Mouse (Mus musculus) lung, embryonic 15.5 days (tissue): Measurements from ENCODE around the gene Tspan14. TPM values are rescaled to one million over a fixed set of nuclear protein-coding genes. Genes with fewer than 3 reads are reported as not detected.
A peak's percentile ranks its signal among the peaks of the same experiment; 100 is the strongest.

Source experiments
- ATAC-seq: fragments of 200-750 bp; cut with Nextera tagmentation; 2 replicates; pipeline ENCODE4 v1.8.0; 2017; ENCODE audit warnings: moderate number of reproducible peaks, borderline replicate concordance; ENCODE audit not compliant: low FRiP score, low TSS enrichment; ENCODE audit errors: extremely low read depth
- H3K27ac ChIP-seq: fragments of 300-500 bp; sonication (generic); 2 replicates; pipeline ENCODE4 v1.5.1; 2015; ENCODE audit warnings: moderate library complexity, mild to moderate bottlenecking, inconsistent platforms
- H3K27me3 ChIP-seq: fragments of 300-500 bp; sonication (generic); 2 replicates; pipeline ENCODE4 v1.6.1; 2015; ENCODE audit warnings: inconsistent platforms
- H3K36me3 ChIP-seq: fragments of 300-500 bp; sonication (generic); 2 replicates; pipeline ENCODE4 v1.6.1; 2015; ENCODE audit warnings: inconsistent platforms
- H3K4me1 ChIP-seq: fragments of 300-500 bp; sonication (generic); 2 replicates; pipeline ENCODE4 v1.6.1; 2015; ENCODE audit warnings: inconsistent platforms
- H3K4me2 ChIP-seq: fragments of 300-500 bp; sonication (generic); 2 replicates; pipeline ENCODE4 v1.6.1; 2015; ENCODE audit warnings: inconsistent platforms, mild to moderate bottlenecking, moderate library complexity
- H3K4me3 ChIP-seq: fragments of 300-500 bp; sonication (generic); 2 replicates; pipeline ENCODE4 v1.5.1; 2015; ENCODE audit warnings: mild to moderate bottlenecking, inconsistent platforms
- H3K9ac ChIP-seq: fragments of 300-500 bp; sonication (generic); 2 replicates; pipeline ENCODE4 v1.6.1; 2015; ENCODE audit warnings: inconsistent platforms
- H3K9me3 ChIP-seq: fragments of 300-500 bp; sonication (generic); 2 replicates; pipeline ENCODE4 v1.6.1; 2016; ENCODE audit warnings: inconsistent platforms
- WGBS: fragments of 180-500 bp; shearing (Covaris S2); methylation state at CpG from one replicate; pipeline ENCODE4 v1.1.7; 2015; 5-methylcytosine and 5-hydroxymethylcytosine counted together
- polyA plus RNA-seq: library from polyadenylated mRNA; unstranded; fragments of >200 nt; fragmentation: Nextera tagmentation; extraction: Ambion mirVana; gene quantifications from 2 replicates; pipeline ENCODE4 v1.2.1, GENCODE M21; 2015

Tspan14 gene
- polyA plus RNA-seq, 1 experiment from 2014 or later = 101 TPM

GRCm38 (mm10) chr14:40929943-40930342 is 36.7 kb downstream of the Tspan14 start:
- Histone ChIP-seq H3K4me3 (no peak overlapping the region), H3K36me3 (0 out of 2 replicates have a peak, but pooled peaks cover 5% of the 10 kb centered on the region), H3K9ac (no peak overlapping the region), H3K27me3 (no peaks in the 10 kb centered on the region), H3K4me2 (no peak overlapping the region), H3K27ac (no peak overlapping the region), H3K9me3 (no peaks in the 10 kb centered on the region), H3K4me1 (peaks cover 47% of the 10 kb centered on the region)
- WGBS = 88% methylated on average over 2 of the region's 2 CpGs
- no peak for ATAC-seq

- Histone ChIP-seq H3K36me3 (0 out of 2 replicates have a peak, but pooled peaks cover 5% of the 10 kb centered on the region), H3K27ac (no peak overlapping the region), H3K9ac (no peak overlapping the region), H3K9me3 (no peaks in the 10 kb centered on the region), H3K4me2 (no peak overlapping the region), H3K27me3 (no peaks in the 10 kb centered on the region), H3K4me1 (peaks cover 53% of the 10 kb centered on the region), H3K4me3 (no peak overlapping the region)
- no peak for ATAC-seq
- WGBS = 79% methylated on average over 5 of the region's 5 CpGs
Observed at GRCm38 (mm10) chr14:40928897-40929296, 37.7 kb downstream of the Tspan14 start.

- H3K27me3 ChIP-seq = no peaks in the 10 kb centered on the region
- no peak overlapping the region for H3K4me3 ChIP-seq
- 0 out of 2 replicates have a peak, but pooled peaks cover 5% of the 10 kb centered on the region for H3K36me3 ChIP-seq
- ATAC-seq = no peak
- no peaks in the 10 kb centered on the region for H3K9me3 ChIP-seq
- WGBS = 58% methylated on average over 2 of the region's 2 CpGs
- H3K9ac ChIP-seq = no peak overlapping the region
- H3K27ac ChIP-seq = no peak overlapping the region; the same call in 1 of the 2 replicates
- H3K4me1 ChIP-seq = peaks cover 43% of the 10 kb centered on the region
- no peak overlapping the region for H3K4me2 ChIP-seq
Observed at GRCm38 (mm10) chr14:40927041-40927440, 39.6 kb downstream of the Tspan14 start.

- H3K4me1 ChIP-seq = peaks cover 25% of the 10 kb centered on the region
- no peak overlapping the region for H3K9ac ChIP-seq
- H3K27ac ChIP-seq = peak overlapping the region; percentile 76
- H3K27me3 ChIP-seq = no peaks in the 10 kb centered on the region
- peak overlapping the region; percentile 19; the same call in 1 of the 2 replicates for H3K4me2 ChIP-seq
- H3K36me3 ChIP-seq = 0 out of 2 replicates have a peak, but pooled peaks cover 5% of the 10 kb centered on the region
- WGBS = 36% methylated on average over 10 of the region's 10 CpGs
- H3K4me3 ChIP-seq = no peak overlapping the region
- H3K9me3 ChIP-seq = no peaks in the 10 kb centered on the region
- ATAC-seq = peak; percentile 52; the same call in 1 of the 2 replicates
Observed at GRCm38 (mm10) chr14:40924378-40925113, 42.1 kb downstream of the Tspan14 start.

- ATAC-seq = no peak
- whole genome bisulfite sequencing = 77% methylated on average over 1 of the region's 1 CpGs
Observed at GRCm38 (mm10) chr14:40921241-40921640, 45.4 kb downstream of the Tspan14 start.

GRCm38 (mm10) chr14:40919521-40919920 is 47.1 kb downstream of the Tspan14 start:
- Histone ChIP-seq H3K36me3 (peaks cover 14% of the 10 kb centered on the region), H3K4me1 (0 out of 2 replicates have a peak, but pooled peaks cover 11% of the 10 kb centered on the region), H3K9ac (no peak overlapping the region), H3K27me3 (no peaks in the 10 kb centered on the region), H3K27ac (no peak overlapping the region), H3K9me3 (no peaks in the 10 kb centered on the region), H3K4me3 (no peak overlapping the region), H3K4me2 (no peak overlapping the region)
- ATAC-seq = no peak
- 78% methylated on average over 7 of the region's 7 CpGs for WGBS

More at GRCm38 (mm10) chr14:40921241-40921640, 45.4 kb downstream of the Tspan14 start:
- Histone ChIP-seq H3K27ac (no peak overlapping the region), H3K4me3 (no peak overlapping the region), H3K9ac (no peak overlapping the region), H3K4me1 (0 out of 2 replicates have a peak, but pooled peaks cover 6% of the 10 kb centered on the region), H3K9me3 (no peaks in the 10 kb centered on the region), H3K27me3 (no peaks in the 10 kb centered on the region), H3K4me2 (no peak overlapping the region), H3K36me3 (0 out of 2 replicates have a peak, but pooled peaks cover 4% of the 10 kb centered on the region)

- Histone ChIP-seq H3K4me2 (no peak overlapping the region), H3K4me3 (no peak overlapping the region), H3K9me3 (no peaks in the 10 kb centered on the region), H3K9ac (no peak overlapping the region), H3K4me1 (0 out of 2 replicates have a peak, but pooled peaks cover 6% of the 10 kb centered on the region), H3K36me3 (peaks cover 23% of the 10 kb centered on the region), H3K27ac (0 out of 2 replicates have a peak overlapping the region, but pooled peaks have one; percentile 15), H3K27me3 (no peaks in the 10 kb centered on the region)
- 70% methylated on average over 5 of the region's 7 CpGs for WGBS
- no peak for ATAC-seq
Observed at GRCm38 (mm10) chr14:40918477-40918876, 48.1 kb downstream of the Tspan14 start.

GRCm38 (mm10) chr14:40917632-40918031 is 49.0 kb downstream of the Tspan14 start:
- Histone ChIP-seq H3K9me3 (no peaks in the 10 kb centered on the region), H3K27ac (peak overlapping the region; percentile 15; the same call in 1 of the 2 replicates), H3K4me1 (0 out of 2 replicates have a peak, but pooled peaks cover 6% of the 10 kb centered on the region), H3K9ac (no peak overlapping the region), H3K27me3 (no peaks in the 10 kb centered on the region), H3K4me3 (no peak overlapping the region), H3K4me2 (no peak overlapping the region), H3K36me3 (peaks cover 32% of the 10 kb centered on the region)
- peak; percentile 14; the same call in 1 of the 2 replicates for ATAC-seq
- WGBS = 0% methylated on average over 1 of the region's 1 CpGs

- H3K27ac ChIP-seq = no peak overlapping the region
- H3K9me3 ChIP-seq = no peaks in the 10 kb centered on the region
- H3K9ac ChIP-seq = no peak overlapping the region
- no peak for ATAC-seq
- H3K4me2 ChIP-seq = no peak overlapping the region
- H3K36me3 ChIP-seq = peaks cover 34% of the 10 kb centered on the region
- 85% methylated on average over 15 of the region's 15 CpGs for WGBS
- H3K4me1 ChIP-seq = 0 out of 2 replicates have a peak, but pooled peaks cover 6% of the 10 kb centered on the region
- no peak overlapping the region for H3K4me3 ChIP-seq
- no peaks in the 10 kb centered on the region for H3K27me3 ChIP-seq
Observed at GRCm38 (mm10) chr14:40916667-40917066, 49.9 kb downstream of the Tspan14 start.

GRCm38 (mm10) chr14:40915838-40916237 is 50.8 kb downstream of the Tspan14 start:
- Histone ChIP-seq H3K4me2 (no peak overlapping the region), H3K27ac (no peak overlapping the region), H3K36me3 (peaks cover 43% of the 10 kb centered on the region), H3K9me3 (no peaks in the 10 kb centered on the region), H3K4me1 (0 out of 2 replicates have a peak, but pooled peaks cover 6% of the 10 kb centered on the region), H3K27me3 (no peaks in the 10 kb centered on the region), H3K9ac (no peak overlapping the region), H3K4me3 (no peak overlapping the region)
- no peak for ATAC-seq
- WGBS = 84% methylated on average over 8 of the region's 8 CpGs

- no peaks in the 10 kb centered on the region for H3K9me3 ChIP-seq
- 0 out of 2 replicates have a peak, but pooled peaks cover 6% of the 10 kb centered on the region for H3K4me1 ChIP-seq
- no peak overlapping the region for H3K4me3 ChIP-seq
- peaks cover 54% of the 10 kb centered on the region for H3K36me3 ChIP-seq
- ATAC-seq = no peak
- no peak overlapping the region for H3K4me2 ChIP-seq
- 54% methylated on average over 3 of the region's 3 CpGs for WGBS
- no peaks in the 10 kb centered on the region for H3K27me3 ChIP-seq
- peak overlapping the region; percentile 25 for H3K27ac ChIP-seq
- H3K9ac ChIP-seq = no peak overlapping the region
Observed at GRCm38 (mm10) chr14:40914701-40915100, 51.9 kb downstream of the Tspan14 start.

- no peak overlapping the region for H3K4me2 ChIP-seq
- no peaks in the 10 kb centered on the region for H3K9me3 ChIP-seq
- ATAC-seq = no peak
- H3K27me3 ChIP-seq = no peaks in the 10 kb centered on the region
- H3K4me3 ChIP-seq = no peak overlapping the region
- no peak overlapping the region for H3K27ac ChIP-seq
- peaks cover 64% of the 10 kb centered on the region for H3K36me3 ChIP-seq
- H3K4me1 ChIP-seq = 0 out of 2 replicates have a peak, but pooled peaks cover 6% of the 10 kb centered on the region
- WGBS = 82% methylated on average over 6 of the region's 6 CpGs
- H3K9ac ChIP-seq = no peak overlapping the region
Observed at GRCm38 (mm10) chr14:40913709-40914108, 52.9 kb downstream of the Tspan14 start.
